Mouse (Mus musculus): ENCODE results near the gene Xpr1. TPM values are rescaled to one million over a fixed set of nuclear protein-coding genes. Genes with fewer than 3 reads are reported as not detected.

Gene Xpr1
- total and polyA plus RNA-seq, 3 experiments = 6.2 to 67.8 (median 12.2) TPM

Other genes starting within 250 kb of the Xpr1 start
- 0.10 and 0.12 TPM in 2 replicates for gene BC034090, start 173.0 kb downstream of the Xpr1 start, total RNA-seq (2012; rRNA removed)
- under 1 TPM in 1 of 2 experiments, not detected in 1; 0.28 TPM for gene BC034090, start 173.0 kb downstream of the Xpr1 start, polyA plus RNA-seq (2012; ENCODE audit: insufficient read depth in 1 of 2, insufficient read length in 2 of 2, low read depth in 1 of 2, low replicate concordance in 2 of 2, missing spikeins in 1 of 2)
- 96.6 and 102 TPM in 2 replicates for gene Acbd6, start 140.7 kb upstream of the Xpr1 start, total RNA-seq (2012; rRNA removed)
- 100 to 1,000 TPM; 145 to 270 TPM for gene Acbd6, start 140.7 kb upstream of the Xpr1 start, polyA plus RNA-seq (2012; ENCODE audit: insufficient read depth in 1 of 2, insufficient read length in 2 of 2, low read depth in 1 of 2, low replicate concordance in 2 of 2, missing spikeins in 1 of 2)